17 mouse cellular contexts compared by ENCODE assay signal in the genomic region with DNA sequence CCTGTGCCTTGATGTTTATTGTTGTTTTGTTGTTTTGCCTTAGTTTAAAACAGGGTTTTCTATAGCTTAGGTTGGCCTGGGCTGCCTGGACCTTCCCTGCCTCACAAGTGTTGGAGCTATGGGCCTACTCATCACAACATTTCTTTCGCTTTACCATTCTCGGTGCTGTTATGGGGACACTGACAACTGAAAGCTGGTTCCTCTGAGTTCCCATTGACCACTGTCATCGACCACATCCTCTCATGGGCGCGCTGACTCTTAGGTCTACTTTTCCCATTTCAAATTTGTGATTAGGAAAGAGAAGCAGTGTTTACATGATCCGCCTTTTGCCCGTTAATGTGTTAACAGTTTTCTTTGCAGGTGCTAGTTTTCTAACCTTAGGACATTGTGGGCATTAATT.
"Had no signal": no experiment of that assay in that cellular context is flagged by ENCODE, and none has a peak within 500 bp of the region (broad histone marks: within the 10 kb centered on the region; RNA-seq: fewer than 3 reads in every experiment).

No protein-coding gene starts in this region.

- ATAC-seq: hindbrain, embryonic 16.5 days; inflammation-experienced regulatory T-cells, adult 6 months; intestine, embryonic 15.5 days; intestine, postnatal 0 days had no signal

- DNase-seq: gastrocnemius, postnatal 14 days; gastrocnemius, postnatal 36 days; heart, adult 18-20 months; heart, postnatal 10 days; heart, postnatal 4 days; kidney, adult 18-20 months; kidney, adult 8-10 months; kidney, postnatal 10 days; kidney, postnatal 25 days; kidney, postnatal 4 days; layer of hippocampus, adult 9-11 months; layer of hippocampus, postnatal 36 days; left cerebral cortex, postnatal 4 days had no signal
